Mouse (Mus musculus) spleen, adult 2 months (tissue): ENCODE measurements around the gene Snx9.

Experiments
- CTCF ChIP-seq: fragments of 200-500 bp; IDR thresholded peaks from 2 replicates; pipeline ENCODE4 v1.5.1; 2011; ENCODE audit warnings: mild to moderate bottlenecking, inconsistent platforms; ENCODE audit not compliant: insufficient read depth, insufficient read length, insufficient replicate concordance; ENCODE audit errors: extremely low read depth
- POLR2A ChIP-seq: fragments of 200-500 bp; IDR thresholded peaks from 2 replicates; pipeline ENCODE4 v1.6.1; 2011; ENCODE audit warnings: low read depth, low read length, inconsistent platforms

DNA sequence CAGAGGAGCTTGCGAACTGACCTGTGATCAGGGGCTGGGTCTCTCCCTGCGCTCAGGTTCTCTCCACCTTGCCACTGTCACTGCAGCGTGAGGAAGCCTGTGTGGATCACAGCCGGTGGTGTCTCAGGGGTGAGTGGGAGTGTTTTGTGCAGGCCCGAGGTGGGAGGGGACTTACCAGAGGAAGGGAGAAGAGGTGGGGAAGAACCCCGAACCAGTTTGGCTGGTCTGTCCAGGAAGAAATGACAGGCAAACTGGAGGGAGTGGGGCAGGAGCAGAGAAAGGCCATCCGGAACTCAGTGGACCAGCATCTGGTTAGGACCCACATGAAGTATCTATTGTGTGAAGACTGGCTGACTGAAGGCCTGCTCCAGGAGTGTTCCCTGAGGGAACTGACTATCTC is 118.0 kb downstream of the Snx9 start:
- TF ChIP-seq CTCF (no peak), POLR2A (no peak)
